Mouse (Mus musculus) cortical plate, adult 2 months (tissue): ENCODE results near the gene Ccdc148.

Experiments
- CTCF ChIP-seq: fragments of 200-500 bp; IDR thresholded peaks from 2 replicates; pipeline ENCODE4 v1.5.1; 2011; ENCODE audit warnings: mild to moderate bottlenecking, control low read depth, low read length; ENCODE audit not compliant: insufficient read depth; ENCODE audit errors: extremely low read depth
- POLR2A ChIP-seq: fragments of 200-500 bp; IDR thresholded peaks from 2 replicates; pipeline ENCODE4 v1.6.1; 2011; ENCODE audit warnings: mild to moderate bottlenecking, low read length, control low read depth; ENCODE audit not compliant: insufficient read depth; ENCODE audit errors: extremely low read depth

GRCm38 (mm10) chr2:58925551-58925950 is 234.9 kb downstream of the Ccdc148 start:
- TF ChIP-seq POLR2A, result no peak
- no peak for TF ChIP-seq CTCF
